13 mouse cellular contexts compared by ENCODE assay signal in the genomic region with DNA sequence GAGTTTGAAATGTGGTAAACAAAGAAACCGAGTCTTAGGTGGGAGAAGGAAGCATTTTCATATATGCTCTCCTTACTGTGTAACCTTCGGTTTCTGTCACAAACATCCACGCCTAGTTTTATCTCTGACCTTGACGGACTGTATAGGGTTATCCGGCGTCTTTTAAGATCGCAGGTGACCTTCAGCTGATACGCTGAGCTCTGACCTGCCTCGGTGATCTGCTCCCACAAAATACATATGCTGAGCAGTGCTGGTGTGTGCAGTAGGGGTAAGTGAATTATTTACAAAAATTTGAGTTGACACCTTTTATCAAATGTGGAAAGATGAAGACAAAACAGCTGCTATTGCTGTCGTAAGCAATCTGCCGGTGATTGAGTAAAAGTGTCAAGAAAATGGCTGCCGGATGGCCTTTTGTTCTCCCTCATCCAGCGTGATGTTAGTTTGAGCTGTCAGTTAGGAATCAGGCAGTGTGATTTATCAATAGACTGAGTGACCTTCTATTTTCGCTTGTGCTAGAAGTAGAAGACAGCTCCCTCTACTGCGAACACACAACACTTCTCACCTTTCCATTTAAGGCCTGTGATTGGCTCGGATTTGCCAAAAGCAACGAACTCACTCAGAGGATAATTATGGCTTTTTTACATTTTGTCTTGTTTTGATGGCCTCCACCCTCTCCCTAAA. TPM values are rescaled to one million over a fixed set of nuclear protein-coding genes. Genes with fewer than 3 reads are reported as not detected.
A peak's percentile ranks its signal among the peaks of the same experiment; 100 is the strongest.
DNase-seq lines count a peak whose midpoint lies in the region; ATAC-seq lines count a peak whose summit lies in the region.
"Had no signal": no experiment of that assay in that cellular context is flagged by ENCODE, and none has a peak within 500 bp of the region (broad histone marks: within the 10 kb centered on the region; RNA-seq: fewer than 3 reads in every experiment).

No protein-coding gene starts in this region.

- 54% methylated on average over 17 of the region's 17 CpGs for WGBS in heart, embryonic 11.5 days (ENCODE audit: insufficient replicate concordance)
- 78% methylated on average over 17 of the region's 17 CpGs for WGBS in midbrain, embryonic 12.5 days

- H3K4me1 ChIP-seq in heart, embryonic 11.5 days (ENCODE audit: control insufficient read depth, insufficient read depth, low read length) = no peaks in the 10 kb centered on the region
- no peaks in the 10 kb centered on the region for H3K4me1 ChIP-seq in midbrain, embryonic 12.5 days

- H3K9ac ChIP-seq in heart, embryonic 11.5 days (ENCODE audit: low read depth, low read length) = 0 out of 2 replicates have a peak overlapping the region, but pooled peaks have one; percentile 22
- H3K9ac ChIP-seq in midbrain, embryonic 12.5 days (replicated peaks) = no peak overlapping the region

- no peak for ATAC-seq in heart, embryonic 11.5 days (replicated peaks; ENCODE audit: insufficient number of reproducible peaks, low FRiP score, low TSS enrichment)
- ATAC-seq in midbrain, embryonic 12.5 days (ENCODE audit: low FRiP score, low read depth) = peak; percentile 59; the same call in 1 of the 2 replicates

- H3K4me3 ChIP-seq in heart, embryonic 11.5 days (ENCODE audit: low read depth, low read length) = no peak overlapping the region
- no peak overlapping the region for H3K4me3 ChIP-seq in midbrain, embryonic 12.5 days
- H3K4me3 ChIP-seq: myocyte had no signal

- H3K9me3 ChIP-seq in heart, embryonic 11.5 days (replicated peaks; ENCODE audit: control insufficient read depth, low read length) = no peaks in the 10 kb centered on the region
- no peaks in the 10 kb centered on the region for H3K9me3 ChIP-seq in midbrain, embryonic 12.5 days

- no peaks in the 10 kb centered on the region for H3K27me3 ChIP-seq in heart, embryonic 11.5 days (ENCODE audit: control insufficient read depth, insufficient read depth, low read length)
- no peaks in the 10 kb centered on the region for H3K27me3 ChIP-seq in midbrain, embryonic 12.5 days

- intact Hi-C loops in heart, postnatal 14 days (cut with DNase I) = loop anchor here (10.0 kb wide), 1 partner anchor 1624 kb away; no protein-coding TSS in a partner anchor

- H3K4me2 ChIP-seq in heart, embryonic 11.5 days = no peak overlapping the region
- H3K4me2 ChIP-seq in midbrain, embryonic 12.5 days (replicated peaks) = no peak overlapping the region

- H3K27ac ChIP-seq in heart, embryonic 11.5 days (ENCODE audit: low read depth, low read length) = no peak overlapping the region
- H3K27ac ChIP-seq in midbrain, embryonic 12.5 days (replicated peaks) = no peak overlapping the region

- H3K36me3 ChIP-seq in heart, embryonic 11.5 days (ENCODE audit: control insufficient read depth, insufficient read depth, low read length) = no peaks in the 10 kb centered on the region
- H3K36me3 ChIP-seq in midbrain, embryonic 12.5 days = no peaks in the 10 kb centered on the region

- DNase-seq in heart, postnatal 14 days = no peak
- DNase-seq in ES-CJ7 (ENCODE audit: low read depth, low spot score) = peak; percentile 69
- DNase-seq in embryo, embryonic 11 days = peak; percentile 37
- no peak for DNase-seq in c-Kit-positive CD71-positive TER-119-positive erythroid progenitor cells, embryonic 14.5 days (ENCODE audit: low spot score)
- DNase-seq in natural killer cell, adult 2 months (ENCODE audit: low spot score in 2 of 2) = no peak
- no peak for DNase-seq in ovary, postnatal 14 days (ENCODE audit: low spot score)
- DNase-seq: adrenal gland, adult 8-10 months; heart, postnatal 4 days; lung, adult 18-20 months; spleen, adult 18-20 months had no signal

RNA-seq across cellular contexts. Expression of a gene that starts 35.0 kb away (rescaled TPM):
- polyA plus RNA-seq in heart, embryonic 11.5 days (2014; fragmentation: Nextera tagmentation; extraction: Ambion mirVana) = 1.0 and 1.8 TPM in 2 replicates
- total RNA-seq in heart, postnatal 14 days (2021) = 1 to 10 TPM; 1.1 to 3.7 TPM
- polyA plus RNA-seq in midbrain, embryonic 12.5 days (2016; fragmentation: Nextera tagmentation; extraction: Ambion mirVana) = 0.94 TPM in 1 of 2 replicates, not detected in the other

Comparison
In these comparisons a context has a peak if more than half of its experiments do, and no peak if none do; other contexts are left out.
1. DNase-seq: peak in ES-CJ7 (single experiment) and embryo, embryonic 11 days (single experiment); none in heart, postnatal 14 days (0 of 2), c-Kit-positive CD71-positive TER-119-positive erythroid progenitor cells, embryonic 14.5 days (single experiment), natural killer cell, adult 2 months (0 of 2) and ovary, postnatal 14 days (single experiment).